Mouse (Mus musculus): ENCODE results near the gene Dpf2.

Dpf2 gene

GRCm38 (mm10) chr19:5935691-5936090 lies 22.9 kb upstream of the Dpf2 start:
- no peak for DNase-seq (ENCODE audit: extremely low spot score)

GRCm38 (mm10) chr19:5935266-5935665 lies 22.5 kb upstream of the Dpf2 start:
- no peak for DNase-seq (ENCODE audit: extremely low spot score)

- no peak for DNase-seq (ENCODE audit: extremely low spot score)
Observed at GRCm38 (mm10) chr19:5929634-5930596, 17.1 kb upstream of the Dpf2 start.

- no peak for DNase-seq (ENCODE audit: extremely low spot score)
Observed at GRCm38 (mm10) chr19:5928546-5928945, 15.7 kb upstream of the Dpf2 start.

GRCm38 (mm10) chr19:5928104-5928503 lies 15.3 kb upstream of the Dpf2 start:
- no peak for DNase-seq (ENCODE audit: extremely low spot score)

GRCm38 (mm10) chr19:5927532-5927931 lies 14.7 kb upstream of the Dpf2 start:
- DNase-seq (ENCODE audit: extremely low spot score): no peak

DNA sequence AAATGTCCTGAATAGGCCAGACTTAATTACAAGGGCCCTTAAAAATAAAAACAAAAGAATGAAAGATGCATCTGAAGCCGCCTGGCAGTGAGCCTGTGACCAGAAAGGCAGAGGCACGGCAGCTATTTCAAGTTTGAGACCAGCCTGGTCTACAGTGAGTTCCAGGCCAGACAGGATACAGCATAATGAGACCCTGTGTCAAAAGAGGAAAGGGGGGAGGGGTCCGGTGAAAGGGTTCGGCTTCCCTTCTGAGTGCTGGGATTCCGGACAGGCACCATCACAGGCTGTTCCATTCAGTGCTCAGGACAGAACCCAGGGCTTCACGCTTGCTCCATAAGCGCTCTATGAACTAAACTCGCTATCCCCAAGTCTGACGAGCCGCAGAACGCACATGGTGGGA lies 14.2 kb upstream of the Dpf2 start:
- DNase-seq (ENCODE audit: extremely low spot score): no peak

DNA sequence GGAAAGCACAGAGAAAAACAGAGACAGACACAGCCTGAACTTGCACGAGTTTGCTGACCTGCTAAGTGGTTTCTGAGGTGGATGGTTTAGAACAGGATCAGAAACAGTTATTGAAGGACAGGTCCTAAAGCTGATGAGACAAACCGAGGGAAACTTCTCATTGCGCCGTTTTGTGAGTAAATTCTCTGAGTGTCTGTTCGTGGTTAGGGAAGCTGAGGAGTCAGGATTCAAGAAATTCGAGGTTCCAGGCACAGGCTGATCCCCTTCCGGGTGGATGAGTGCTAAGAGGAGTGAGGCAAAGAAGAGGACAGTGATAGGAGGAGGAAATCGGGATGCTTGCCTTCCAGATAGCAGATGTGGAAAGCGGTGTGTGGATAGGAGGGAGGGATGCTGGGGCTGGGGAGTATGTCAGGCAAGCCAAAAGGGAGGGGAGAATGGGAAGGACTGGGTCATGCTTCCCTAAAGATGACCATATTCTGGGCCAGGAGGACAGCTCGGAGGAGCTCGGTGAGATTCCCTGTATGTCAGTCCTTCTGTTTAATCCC lies 12.6 kb upstream of the Dpf2 start:
- DNase-seq (ENCODE audit: extremely low spot score): no peak

DNA sequence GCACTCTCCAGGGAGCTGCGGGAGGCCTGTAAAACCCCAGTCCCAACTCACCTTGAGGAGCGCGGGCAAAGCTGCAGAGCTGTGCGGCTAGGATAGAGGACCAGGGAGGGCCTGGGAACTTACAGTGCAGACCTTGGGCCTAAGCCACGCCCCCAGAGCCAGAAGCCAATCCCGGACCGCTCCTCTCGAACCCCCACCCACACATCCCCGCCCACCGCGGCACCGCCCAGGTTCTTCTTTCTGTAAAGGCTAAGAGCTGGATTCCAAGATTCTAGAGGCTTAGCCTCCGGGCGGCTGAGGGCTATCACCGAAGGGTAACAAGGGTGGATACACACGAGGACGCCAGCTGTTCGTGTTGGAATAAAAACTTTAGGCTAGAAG lies 11.9 kb upstream of the Dpf2 start, which contains the start of gene Cdc42ep2:
TSS of gene Cdc42ep2 (minus strand) at position 104 of the 381 bp plus-strand sequence.
- DNase-seq (ENCODE audit: extremely low spot score): peak; percentile 94

DNA sequence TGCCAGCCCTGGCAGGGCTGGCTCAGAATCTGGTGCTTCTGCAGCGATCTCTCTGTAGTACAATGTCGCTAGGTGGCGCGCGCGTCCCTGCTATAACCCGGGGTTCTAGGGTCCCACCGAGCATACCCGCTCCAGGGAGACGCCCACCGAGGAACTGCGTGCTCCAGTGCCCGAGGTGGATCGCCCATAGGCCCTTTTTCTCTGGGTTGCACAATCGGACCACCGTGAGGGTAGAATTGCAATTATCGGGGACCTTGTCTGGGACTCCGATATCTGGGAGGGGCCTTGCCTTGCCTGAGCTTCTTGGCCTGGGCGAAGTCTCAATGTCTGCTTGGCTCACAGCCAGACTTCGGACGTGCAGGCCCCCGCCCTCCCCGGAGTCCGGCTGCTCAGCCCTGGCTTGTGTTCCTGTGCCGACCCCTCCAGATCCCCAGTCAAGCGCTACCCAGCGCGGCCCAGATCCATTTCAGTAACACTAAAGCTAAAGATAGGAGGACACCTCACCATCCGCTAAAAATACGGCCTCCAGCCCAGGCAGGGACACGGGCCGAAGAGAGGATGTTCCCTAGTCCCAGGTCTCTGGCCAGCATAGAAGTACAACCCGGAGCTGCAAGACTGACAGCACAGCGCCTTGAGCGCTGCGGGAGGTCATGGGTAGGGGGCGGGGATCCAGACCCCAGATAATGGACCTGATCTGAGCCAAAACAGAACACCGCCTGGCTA lies 11.3 kb upstream of the Dpf2 start:
- peak; percentile 89 for DNase-seq (ENCODE audit: extremely low spot score)

GRCm38 (mm10) chr19:5922963-5923362 lies 10.2 kb upstream of the Dpf2 start:
- DNase-seq (ENCODE audit: extremely low spot score): no peak

DNA sequence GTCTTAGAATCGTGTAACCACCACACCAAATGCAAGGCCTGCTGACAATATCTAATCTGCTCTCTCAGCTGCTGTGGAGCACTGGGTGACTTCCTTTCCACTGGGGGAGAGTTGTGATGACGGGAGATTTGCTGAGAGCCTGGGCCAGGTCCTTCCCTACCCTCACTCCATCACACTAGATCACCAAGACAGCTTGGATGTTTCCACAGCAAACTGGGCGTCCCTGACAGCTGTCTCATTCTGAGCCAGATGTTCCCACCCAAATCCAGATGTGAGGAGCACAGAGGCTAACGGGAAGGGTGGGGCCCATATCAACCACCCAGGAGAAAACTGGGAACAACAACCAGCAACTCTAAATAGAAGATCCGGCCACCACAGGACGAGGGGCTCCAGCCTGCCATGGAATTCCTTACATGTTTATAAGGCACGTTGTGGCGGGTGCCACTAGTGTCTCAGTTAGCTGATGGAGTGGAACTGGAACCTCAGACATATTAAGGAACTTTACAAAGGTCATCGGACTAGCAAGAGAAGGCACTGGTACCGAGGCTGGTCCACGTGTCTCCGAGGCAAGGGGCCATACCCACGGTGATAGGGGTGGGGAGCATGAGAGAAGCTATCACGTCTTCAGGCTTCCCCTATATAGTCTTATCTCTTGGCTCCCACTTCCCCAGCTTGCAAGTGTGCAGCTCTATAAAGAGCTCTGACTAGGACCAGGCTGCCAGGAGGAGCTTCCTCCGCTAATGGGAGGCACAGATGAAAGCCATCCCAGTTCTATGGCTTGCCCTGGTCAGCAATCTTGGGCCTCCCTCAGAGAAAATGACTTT lies 9.5 kb upstream of the Dpf2 start:
- no peak for DNase-seq (ENCODE audit: extremely low spot score)

DNA sequence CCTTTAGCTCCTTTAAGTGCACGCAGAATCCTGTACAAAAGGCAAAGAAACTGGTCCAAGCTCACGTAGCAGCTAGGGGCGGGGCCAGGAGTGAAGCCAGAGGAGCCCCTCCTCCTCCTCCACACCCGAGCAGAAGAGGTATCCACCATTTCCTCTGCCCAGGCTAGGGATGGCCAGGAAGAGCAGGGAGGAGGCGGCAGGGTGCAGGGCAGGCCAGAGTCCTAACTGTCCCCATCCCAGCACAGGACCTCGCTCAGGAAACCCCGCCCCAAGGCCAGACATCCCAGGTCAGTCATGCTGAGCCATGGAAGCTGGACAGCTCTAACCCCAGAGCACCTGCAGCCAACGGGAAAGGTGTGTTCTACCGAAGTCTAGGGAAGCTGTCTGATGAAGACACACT lies 8.9 kb upstream of the Dpf2 start:
- no peak for DNase-seq (ENCODE audit: extremely low spot score)

- DNase-seq (ENCODE audit: extremely low spot score): peak; percentile 98
Observed at GRCm38 (mm10) chr19:5912103-5913006, 455 bp downstream of the Dpf2 start.

- no peak for DNase-seq (ENCODE audit: extremely low spot score)
Observed at GRCm38 (mm10) chr19:5911430-5912102, 1.2 kb downstream of the Dpf2 start.

DNA sequence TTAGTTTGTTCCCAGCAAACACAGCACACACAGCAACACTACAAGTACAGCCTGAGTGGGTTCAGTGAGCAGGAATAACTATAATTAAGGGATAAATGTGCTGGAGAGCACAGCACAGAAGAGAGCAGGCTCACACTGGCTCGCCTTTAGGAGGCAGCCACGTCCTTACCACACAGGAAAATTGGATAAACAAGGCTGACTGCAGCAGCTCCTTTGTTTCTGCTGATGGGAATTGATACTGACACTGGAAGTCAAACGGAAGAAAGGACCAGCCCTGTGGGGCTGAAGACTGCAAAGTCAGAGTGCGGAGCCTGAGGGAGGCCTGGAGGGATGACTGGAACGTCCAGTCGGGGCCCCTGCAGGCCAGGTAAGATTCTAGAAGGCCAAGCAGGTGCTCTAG lies 2.6 kb downstream of the Dpf2 start:
- no peak for DNase-seq (ENCODE audit: extremely low spot score)

GRCm38 (mm10) chr19:5907275-5907674 lies 5.5 kb downstream of the Dpf2 start:
- DNase-seq (ENCODE audit: extremely low spot score): no peak

DNA sequence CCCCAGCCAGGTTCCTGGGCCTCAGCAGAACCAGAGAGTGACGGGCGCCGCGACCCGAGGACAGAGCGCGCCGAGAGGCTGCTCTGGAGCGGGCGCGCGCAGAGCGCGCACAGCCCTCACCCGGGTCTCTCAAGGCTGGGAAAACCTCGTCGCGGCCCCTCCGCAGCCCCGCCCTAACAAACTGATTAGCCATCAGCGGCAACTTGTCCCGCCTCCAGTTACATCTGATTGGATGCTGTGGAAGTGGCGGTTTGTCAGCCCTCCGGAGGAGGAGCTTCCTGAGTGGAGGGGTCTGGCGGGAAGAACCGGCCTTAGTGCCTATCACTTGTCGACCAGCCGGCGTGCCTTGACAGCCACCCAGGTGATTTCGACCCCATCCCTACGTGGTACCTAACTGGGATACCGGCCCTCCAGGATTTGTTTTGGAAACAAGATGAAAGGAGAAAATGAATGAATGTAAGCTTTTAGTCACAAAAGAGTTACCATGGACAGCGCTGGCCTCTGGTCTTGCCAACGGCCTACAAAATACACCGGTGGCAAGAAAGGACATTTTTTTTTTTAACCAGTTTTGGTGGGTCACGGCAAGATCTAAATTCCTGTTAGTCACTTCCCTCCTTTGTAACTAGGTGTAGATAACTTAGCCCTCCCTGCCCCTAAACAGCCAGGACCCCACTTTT lies 18.7 kb downstream of the Dpf2 start, which contains the start of gene Tigd3:
TSS of gene Tigd3 (minus strand) at position 148 of the 677 bp plus-strand sequence.
- peak; percentile 97 for DNase-seq (ENCODE audit: extremely low spot score)

GRCm38 (mm10) chr19:5893282-5894001 lies 19.4 kb downstream of the Dpf2 start:
- no peak for DNase-seq (ENCODE audit: extremely low spot score)
